Mouse (Mus musculus): ENCODE data around the gene Hoxd4. TPM values are rescaled to one million over a fixed set of nuclear protein-coding genes. Genes with fewer than 3 reads are reported as not detected.

Gene Hoxd4
- 0.81 and 5.5 TPM in 2 replicates for polyA plus RNA-seq (2012; rRNA removed)

DNA sequence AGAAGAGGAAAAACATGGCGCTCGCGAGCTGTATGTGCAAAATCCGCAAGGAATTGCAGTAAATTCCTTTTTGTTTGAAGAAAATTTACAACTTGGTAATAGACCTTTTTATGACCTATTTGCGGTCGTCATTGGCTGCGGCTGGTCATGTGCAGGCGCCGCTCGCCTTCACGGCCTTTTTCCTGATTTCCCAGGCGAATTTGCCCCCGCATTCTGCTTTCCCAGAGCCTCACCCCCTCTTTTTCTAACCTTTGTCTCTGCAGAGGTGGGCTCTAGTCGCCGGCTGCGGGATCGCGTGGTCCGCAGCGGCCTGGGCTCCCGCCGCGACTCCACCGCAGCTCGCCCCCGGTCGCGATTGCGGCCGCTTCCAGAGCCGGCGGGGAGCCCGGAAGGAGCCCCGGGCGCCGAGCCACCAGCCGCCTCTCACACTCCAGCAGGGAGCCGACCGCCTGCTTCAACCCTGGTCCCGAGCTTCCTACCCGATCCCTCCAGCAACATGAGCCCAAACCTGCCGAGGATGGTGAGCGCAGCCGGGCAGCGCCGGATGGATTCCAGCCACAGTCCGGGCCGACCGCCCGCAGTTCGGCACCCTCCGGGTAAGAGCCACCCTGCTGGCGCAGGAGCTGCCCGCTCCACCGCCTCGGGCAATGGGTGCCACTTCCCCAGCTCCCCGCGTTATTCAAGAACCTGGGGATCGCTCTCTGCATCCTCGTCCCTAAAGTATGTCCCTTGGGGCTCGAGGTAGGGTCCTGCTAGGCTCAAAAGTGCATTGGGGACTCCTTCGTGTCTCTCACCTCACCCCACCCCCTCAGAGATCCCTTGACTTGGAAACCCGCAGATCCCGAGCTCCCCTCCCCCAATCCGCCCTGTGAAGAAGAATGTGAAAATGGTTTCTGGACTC, at the start of gene Hoxd4, which contains the start of gene Hoxd3:
Hoxd4 (plus strand) TSS at position 209 of the 901 bp plus-strand sequence.
Hoxd3 (plus strand) TSS at position 207 of the 901 bp plus-strand sequence.
- peak; percentile 51 for DNase-seq (ENCODE audit: low read depth)
- TF ChIP-seq POLR2A (IDR thresholded peaks at IDR 0.05; ENCODE audit: borderline replicate concordance, extremely low read depth, insufficient read depth, insufficient read length, poor library complexity, severe bottlenecking) = no peak
- TF ChIP-seq CTCF (IDR thresholded peaks at IDR 0.05; ENCODE audit: borderline replicate concordance, extremely low read depth, insufficient read depth, insufficient read length) = no peak

DNA sequence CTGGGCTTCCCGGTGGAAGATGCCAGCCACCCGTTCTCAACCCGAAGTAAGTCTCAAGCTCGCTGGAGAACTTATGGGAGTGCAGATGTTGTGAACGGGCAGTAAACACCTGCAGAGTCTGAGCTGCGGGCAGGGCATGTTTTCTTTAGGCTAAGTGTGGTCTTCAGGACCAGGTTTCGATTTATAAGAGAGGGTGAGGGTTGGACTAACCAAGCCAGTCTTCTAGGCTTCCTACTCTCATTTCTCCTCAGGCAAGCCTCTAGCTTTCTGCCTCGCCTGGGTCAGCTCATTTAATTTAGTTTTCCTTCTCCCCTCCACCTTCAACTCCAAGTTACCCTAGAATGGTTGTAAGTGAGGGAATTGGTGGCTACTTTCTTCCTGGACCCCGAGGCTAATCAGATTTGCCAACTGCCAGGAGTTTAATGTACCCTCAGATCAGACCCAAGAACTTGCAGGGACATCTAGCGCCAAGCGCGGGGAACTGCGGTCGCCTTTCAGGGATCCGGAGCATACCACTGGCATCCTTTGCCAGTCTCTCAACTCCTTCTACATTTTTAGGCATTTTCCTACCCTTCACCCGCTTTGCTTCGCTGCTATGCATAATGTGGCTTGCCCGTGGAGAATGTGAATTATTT, 48.3 kb upstream of the Hoxd4 start:
- TF ChIP-seq POLR2A (IDR thresholded peaks at IDR 0.05; ENCODE audit: borderline replicate concordance, extremely low read depth, insufficient read depth, insufficient read length, poor library complexity, severe bottlenecking) (no peak), CTCF (IDR thresholded peaks at IDR 0.05; ENCODE audit: borderline replicate concordance, extremely low read depth, insufficient read depth, insufficient read length) (peak; percentile 92)
- DNase-seq (ENCODE audit: low read depth) = peak; percentile 86

DNA sequence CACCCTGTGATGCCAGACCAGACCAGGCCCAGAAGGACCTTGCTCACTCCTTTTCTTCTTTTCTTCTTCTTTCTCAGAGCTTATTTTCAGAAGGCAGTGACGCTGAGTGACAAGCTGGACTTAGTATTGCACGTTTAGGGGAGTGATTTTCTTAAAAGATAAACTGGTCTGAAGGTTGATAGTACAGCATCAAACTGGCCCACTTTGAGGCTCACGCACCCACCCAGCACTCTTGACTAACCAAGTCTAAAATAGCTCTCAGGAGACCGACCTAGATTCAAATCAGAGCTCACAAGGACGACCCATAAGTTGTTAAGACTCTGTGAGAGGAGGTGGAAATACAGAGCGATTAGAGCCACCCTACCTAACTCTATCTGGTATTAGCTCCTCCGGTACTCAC, 45.3 kb upstream of the Hoxd4 start:
- no peak for DNase-seq (ENCODE audit: low read depth)
- no peak for TF ChIP-seq POLR2A (IDR thresholded peaks at IDR 0.05; ENCODE audit: borderline replicate concordance, extremely low read depth, insufficient read depth, insufficient read length, poor library complexity, severe bottlenecking)
- no peak for TF ChIP-seq CTCF (IDR thresholded peaks at IDR 0.05; ENCODE audit: borderline replicate concordance, extremely low read depth, insufficient read depth, insufficient read length)

DNA sequence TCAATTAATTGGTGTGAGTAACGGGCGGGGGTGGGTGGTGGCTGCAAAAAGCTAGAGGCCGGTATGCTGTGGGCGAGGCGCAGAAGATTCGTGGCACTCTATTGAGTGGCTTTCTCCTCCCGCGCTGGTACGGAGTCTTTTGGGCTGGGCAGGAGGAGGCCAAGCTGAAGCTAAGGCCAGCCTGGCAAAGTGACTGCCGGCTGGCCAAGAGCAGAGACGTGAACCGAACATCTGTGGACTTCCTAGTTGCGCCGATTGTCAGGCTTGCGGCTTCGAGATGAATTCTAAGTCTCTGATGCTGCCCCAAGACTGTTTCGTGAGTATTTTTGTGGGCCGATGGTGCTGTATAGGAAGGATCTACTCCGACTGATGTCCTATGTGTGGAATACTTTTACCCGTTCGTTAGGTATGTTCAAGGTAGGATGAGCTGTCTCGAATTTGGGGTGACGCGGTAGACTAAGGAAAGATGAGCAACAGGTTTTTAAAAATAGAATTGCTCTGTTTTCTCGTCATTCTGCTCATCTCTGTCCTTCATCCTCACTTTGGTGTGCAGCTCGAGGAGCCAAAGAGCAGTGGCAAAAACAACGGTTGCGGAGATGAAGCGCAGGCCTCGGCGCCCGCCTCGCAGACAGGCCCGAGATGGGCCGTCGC, 44.4 kb upstream of the Hoxd4 start:
- DNase-seq (ENCODE audit: low read depth) = no peak

DNA sequence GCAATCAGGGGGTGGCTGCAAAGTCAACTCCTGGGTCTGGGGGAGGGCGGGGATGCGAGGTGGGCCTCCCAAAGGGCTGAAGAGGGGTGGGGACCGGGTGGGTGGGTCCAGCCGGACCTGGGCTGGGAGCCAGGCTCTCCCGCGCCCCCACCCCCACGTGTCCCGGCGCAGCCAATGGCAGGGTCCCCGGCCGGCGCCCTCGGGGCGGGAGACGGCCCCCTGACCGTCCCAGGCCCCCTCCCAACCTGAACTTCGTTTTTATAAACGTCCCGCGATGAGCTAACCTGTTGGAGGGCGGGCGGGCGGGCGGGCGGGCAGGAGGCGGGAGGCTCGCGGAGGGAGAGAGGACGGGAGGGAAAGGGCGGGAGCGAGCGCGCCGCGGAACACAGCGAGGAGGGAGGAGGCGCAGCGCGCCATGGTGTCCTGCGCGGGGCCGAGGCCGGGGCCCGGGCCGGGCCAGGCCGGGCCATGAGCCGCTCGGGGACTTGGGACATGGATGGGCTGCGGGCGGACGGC, 43.8 kb upstream of the Hoxd4 start, which contains the start of gene Hoxd13:
Hoxd13 (plus strand) TSS at position 469 of the 516 bp plus-strand sequence.
- no peak for TF ChIP-seq POLR2A (IDR thresholded peaks at IDR 0.05; ENCODE audit: borderline replicate concordance, extremely low read depth, insufficient read depth, insufficient read length, poor library complexity, severe bottlenecking)
- no peak for TF ChIP-seq CTCF (IDR thresholded peaks at IDR 0.05; ENCODE audit: borderline replicate concordance, extremely low read depth, insufficient read depth, insufficient read length)
- DNase-seq (ENCODE audit: low read depth) = no peak

More for the DNA sequence above, 44.4 kb upstream of the Hoxd4 start:
- TF ChIP-seq POLR2A (IDR thresholded peaks at IDR 0.05; ENCODE audit: borderline replicate concordance, extremely low read depth, insufficient read depth, insufficient read length, poor library complexity, severe bottlenecking) (no peak), CTCF (IDR thresholded peaks at IDR 0.05; ENCODE audit: borderline replicate concordance, extremely low read depth, insufficient read depth, insufficient read length) (no peak)

DNA sequence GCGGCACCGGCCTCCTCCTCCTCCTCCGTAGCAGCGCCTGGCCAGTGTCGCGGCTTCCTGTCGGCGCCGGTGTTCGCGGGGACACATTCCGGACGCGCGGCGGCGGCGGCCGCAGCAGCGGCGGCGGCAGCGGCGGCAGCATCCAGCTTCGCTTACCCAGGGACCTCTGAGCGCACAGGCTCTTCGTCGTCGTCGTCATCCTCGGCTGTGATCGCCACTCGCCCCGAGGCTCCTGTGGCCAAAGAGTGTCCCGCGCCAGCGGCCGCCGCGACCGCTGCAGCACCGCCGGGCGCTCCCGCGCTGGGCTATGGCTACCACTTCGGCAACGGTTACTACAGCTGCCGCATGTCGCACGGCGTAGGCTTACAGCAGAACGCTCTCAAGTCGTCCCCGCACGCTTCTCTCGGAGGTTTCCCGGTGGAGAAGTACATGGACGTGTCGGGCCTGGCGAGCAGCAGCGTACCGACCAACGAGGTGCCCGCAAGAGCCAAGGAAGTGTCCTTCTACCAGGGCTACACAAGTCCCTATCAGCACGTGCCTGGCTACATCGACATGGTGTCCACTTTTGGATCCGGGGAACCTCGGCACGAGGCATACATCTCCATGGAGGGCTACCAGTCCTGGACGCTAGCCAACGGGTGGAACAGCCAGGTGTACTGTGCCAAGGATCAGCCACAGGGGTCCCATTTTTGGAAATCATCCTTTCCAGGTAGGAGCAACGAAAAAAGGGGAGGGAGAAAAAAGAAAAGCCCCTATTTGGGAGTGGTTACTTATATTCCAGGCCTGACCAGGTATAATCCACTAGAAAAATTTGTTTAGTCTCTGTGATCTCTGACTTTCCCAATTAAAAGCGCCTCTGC, 43.1 kb upstream of the Hoxd4 start:
- TF ChIP-seq CTCF (IDR thresholded peaks at IDR 0.05; ENCODE audit: borderline replicate concordance, extremely low read depth, insufficient read depth, insufficient read length) = no peak
- TF ChIP-seq POLR2A (IDR thresholded peaks at IDR 0.05; ENCODE audit: borderline replicate concordance, extremely low read depth, insufficient read depth, insufficient read length, poor library complexity, severe bottlenecking) = no peak
- DNase-seq (ENCODE audit: low read depth) = peak; percentile 71

DNA sequence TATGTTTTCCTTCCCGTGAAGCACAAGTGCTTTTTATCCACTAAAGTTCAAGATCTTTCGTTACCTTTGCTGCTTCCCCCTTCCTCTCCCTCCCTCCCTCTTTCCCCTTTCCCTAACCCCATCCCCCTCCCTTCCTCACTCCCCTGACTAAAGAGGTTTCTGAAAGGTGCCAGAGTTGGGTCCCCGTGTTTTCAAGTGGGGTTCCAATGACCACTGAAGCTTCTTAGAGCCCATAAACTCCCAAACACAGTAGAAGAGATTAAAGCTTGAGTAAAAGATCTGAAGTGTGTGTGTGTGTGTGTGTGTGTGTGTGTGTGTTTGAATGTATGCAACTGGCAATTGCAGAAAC, 42.5 kb upstream of the Hoxd4 start:
- TF ChIP-seq POLR2A (IDR thresholded peaks at IDR 0.05; ENCODE audit: borderline replicate concordance, extremely low read depth, insufficient read depth, insufficient read length, poor library complexity, severe bottlenecking) (no peak), CTCF (IDR thresholded peaks at IDR 0.05; ENCODE audit: borderline replicate concordance, extremely low read depth, insufficient read depth, insufficient read length) (no peak)
- no peak for DNase-seq (ENCODE audit: low read depth)

DNA sequence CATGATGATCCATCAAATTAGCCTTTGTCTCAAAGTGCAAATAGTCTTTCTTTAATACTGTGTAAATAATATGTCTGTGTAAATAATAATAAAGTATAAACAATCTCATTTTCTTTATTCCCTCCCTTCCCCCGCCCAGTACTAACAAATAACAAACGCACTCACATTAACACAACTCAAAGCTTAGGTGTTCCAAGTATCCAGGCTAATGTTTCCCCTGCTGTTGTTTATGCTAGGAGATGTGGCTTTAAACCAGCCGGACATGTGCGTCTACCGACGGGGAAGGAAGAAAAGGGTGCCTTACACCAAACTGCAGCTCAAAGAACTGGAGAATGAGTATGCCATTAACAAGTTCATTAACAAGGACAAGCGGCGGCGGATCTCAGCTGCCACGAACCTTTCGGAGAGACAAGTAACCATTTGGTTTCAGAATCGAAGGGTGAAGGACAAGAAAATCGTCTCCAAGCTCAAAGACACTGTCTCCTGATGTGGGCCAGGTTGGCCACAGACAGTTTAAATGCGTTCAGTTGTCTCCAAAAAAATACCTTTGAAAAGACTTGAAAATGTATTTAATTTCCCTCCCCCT, 42.0 kb upstream of the Hoxd4 start:
- no peak for TF ChIP-seq POLR2A (IDR thresholded peaks at IDR 0.05; ENCODE audit: borderline replicate concordance, extremely low read depth, insufficient read depth, insufficient read length, poor library complexity, severe bottlenecking)
- TF ChIP-seq CTCF (IDR thresholded peaks at IDR 0.05; ENCODE audit: borderline replicate concordance, extremely low read depth, insufficient read depth, insufficient read length) = no peak
- no peak for DNase-seq (ENCODE audit: low read depth)

DNA sequence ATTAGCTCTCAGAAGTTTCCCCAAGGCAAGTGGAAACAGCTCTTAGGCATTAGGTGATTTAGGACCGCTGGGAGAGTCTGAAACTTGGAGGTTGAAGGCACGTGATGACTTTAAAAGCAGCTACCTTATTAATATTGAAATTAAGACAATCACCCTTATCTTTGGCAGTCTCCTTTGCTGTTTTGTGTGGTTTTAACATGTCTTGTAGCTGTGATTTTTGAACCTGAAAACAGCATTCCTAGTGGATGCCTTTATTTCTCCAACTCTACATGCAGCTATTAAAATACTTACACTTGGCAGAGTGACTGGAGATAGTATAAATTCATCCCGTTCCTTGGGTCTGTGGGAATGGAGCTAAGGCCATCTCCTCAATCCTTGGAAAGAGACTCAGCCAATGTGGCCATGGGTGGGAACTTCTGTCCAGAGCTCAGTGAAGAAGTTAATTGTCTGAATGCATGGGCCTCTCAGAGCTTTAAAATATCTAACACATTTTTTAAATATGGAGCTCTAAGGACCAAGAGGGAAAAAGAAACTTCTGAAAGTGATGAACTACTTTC, 41.0 kb upstream of the Hoxd4 start:
- TF ChIP-seq POLR2A (IDR thresholded peaks at IDR 0.05; ENCODE audit: borderline replicate concordance, extremely low read depth, insufficient read depth, insufficient read length, poor library complexity, severe bottlenecking) (no peak), CTCF (IDR thresholded peaks at IDR 0.05; ENCODE audit: borderline replicate concordance, extremely low read depth, insufficient read depth, insufficient read length) (no peak)
- DNase-seq (ENCODE audit: low read depth) = no peak

DNA sequence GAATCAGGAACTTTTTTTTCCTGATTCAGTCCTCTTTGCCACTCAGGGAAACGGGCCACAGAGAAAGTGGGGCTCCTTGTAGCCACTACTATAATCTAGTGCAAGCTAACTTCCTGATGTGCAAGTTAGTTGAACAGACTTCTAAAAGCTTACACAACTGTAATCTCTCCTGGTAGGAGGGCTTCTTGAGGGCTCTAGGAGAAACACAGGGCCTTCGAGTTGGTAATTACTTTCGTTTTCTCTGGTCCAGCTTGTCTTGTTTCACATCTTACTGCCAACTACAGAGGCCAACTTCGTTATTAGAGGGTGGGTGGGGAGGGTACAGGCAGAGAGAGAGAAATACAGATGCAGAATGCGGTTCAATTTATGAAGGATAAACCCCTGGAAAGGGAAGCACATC, 39.9 kb upstream of the Hoxd4 start:
- TF ChIP-seq CTCF (IDR thresholded peaks at IDR 0.05; ENCODE audit: borderline replicate concordance, extremely low read depth, insufficient read depth, insufficient read length) (no peak), POLR2A (IDR thresholded peaks at IDR 0.05; ENCODE audit: borderline replicate concordance, extremely low read depth, insufficient read depth, insufficient read length, poor library complexity, severe bottlenecking) (no peak)
- no peak for DNase-seq (ENCODE audit: low read depth)

Data from brain, embryonic 14.5 days (tissue).